Mouse (Mus musculus) spleen, adult 2 months (tissue): ENCODE data around the gene Cdh13. TPM values are rescaled to one million over a fixed set of nuclear protein-coding genes. Genes with fewer than 3 reads are reported as not detected.
"Not testable (repeated sequence)": the region's sequence is repeated elsewhere in the genome, so short reads cannot be mapped to it uniquely, and the experiment has no call there.

Experiments used
- DNase-seq, 2 experiments: peaks; one replicate each; pipeline versions ENCODE4 v3.0.0 to v3.0.0-alpha.2; 2012 to 2021; ENCODE audit warnings: low spot score in 2 of 2, low read depth in 1 of 2
- H3K27ac ChIP-seq: fragments of 200-500 bp; 2 replicates; pipeline ENCODE4 v1.5.1; 2012; ENCODE audit warnings: low read length, inconsistent platforms; ENCODE audit not compliant: insufficient read depth
- H3K27me3 ChIP-seq: fragments of 200-500 bp; 2 replicates; pipeline ENCODE4 v1.6.1; 2012; ENCODE audit warnings: mild to moderate bottlenecking, moderate library complexity, low read length, inconsistent platforms; ENCODE audit not compliant: control insufficient read depth, insufficient read depth
- H3K36me3 ChIP-seq: fragments of 200-500 bp; 2 replicates; pipeline ENCODE4 v1.6.1; 2012; ENCODE audit warnings: mild to moderate bottlenecking, low read length, inconsistent platforms; ENCODE audit not compliant: control insufficient read depth, insufficient read depth
- H3K4me1 ChIP-seq: fragments of 200-500 bp; 2 replicates; pipeline ENCODE4 v1.6.1; 2011; ENCODE audit warnings: inconsistent platforms; ENCODE audit not compliant: control insufficient read depth, insufficient read depth, insufficient read length
- H3K4me3 ChIP-seq: fragments of 200-500 bp; 2 replicates; pipeline ENCODE4 v1.5.1; 2011; ENCODE audit warnings: mild to moderate bottlenecking, inconsistent platforms; ENCODE audit not compliant: insufficient read depth, insufficient read length; ENCODE audit errors: extremely low read depth
- CTCF ChIP-seq: fragments of 200-500 bp; IDR thresholded peaks from 2 replicates; pipeline ENCODE4 v1.5.1; 2011; ENCODE audit warnings: mild to moderate bottlenecking, inconsistent platforms; ENCODE audit not compliant: insufficient read depth, insufficient read length, insufficient replicate concordance; ENCODE audit errors: extremely low read depth
- POLR2A ChIP-seq: fragments of 200-500 bp; IDR thresholded peaks from 2 replicates; pipeline ENCODE4 v1.6.1; 2011; ENCODE audit warnings: low read depth, low read length, inconsistent platforms
- WGBS: fragments of 180-500 bp; shearing (Covaris S2); methylation state at CpG from one replicate; pipeline ENCODE4 v1.1.7; 2018; 5-methylcytosine and 5-hydroxymethylcytosine counted together
- polyA plus RNA-seq: library from polyadenylated mRNA; depleted of rRNA; stranded (reverse); fragments of >200 nt; gene quantifications from 2 replicates; pipeline ENCODE4 v1.2.3, GENCODE M21; 2012

The Cdh13 gene
- polyA plus RNA-seq, 1 experiment, result 0.50 TPM

- Histone ChIP-seq H3K27me3 (no peaks in the 10 kb centered on the region), H3K36me3 (no peaks in the 10 kb centered on the region), H3K4me1 (no peaks in the 10 kb centered on the region), H3K27ac (no peak overlapping the region), H3K4me3 (no peak overlapping the region)
- DNase-seq, result no peak
- WGBS, result 73% methylated on average over 13 of the region's 13 CpGs
- TF ChIP-seq CTCF (no peak), POLR2A (no peak)
Measured at GRCm38 (mm10) chr8:119295477-119295876, 1011.9 kb downstream of the Cdh13 start.

GRCm38 (mm10) chr8:119297752-119298151 lies 1014.2 kb downstream of the Cdh13 start:
- H3K36me3 ChIP-seq, H3K27me3 ChIP-seq, H3K27ac ChIP-seq, H3K4me3 ChIP-seq, H3K4me1 ChIP-seq: not testable (repeated sequence)
- peak; percentile 68; the same call in 1 of the 2 replicates for TF ChIP-seq CTCF
- peak in 1 of 2 experiments; percentile 8 for DNase-seq
- WGBS, result 30% methylated on average over 3 of the region's 3 CpGs

DNA sequence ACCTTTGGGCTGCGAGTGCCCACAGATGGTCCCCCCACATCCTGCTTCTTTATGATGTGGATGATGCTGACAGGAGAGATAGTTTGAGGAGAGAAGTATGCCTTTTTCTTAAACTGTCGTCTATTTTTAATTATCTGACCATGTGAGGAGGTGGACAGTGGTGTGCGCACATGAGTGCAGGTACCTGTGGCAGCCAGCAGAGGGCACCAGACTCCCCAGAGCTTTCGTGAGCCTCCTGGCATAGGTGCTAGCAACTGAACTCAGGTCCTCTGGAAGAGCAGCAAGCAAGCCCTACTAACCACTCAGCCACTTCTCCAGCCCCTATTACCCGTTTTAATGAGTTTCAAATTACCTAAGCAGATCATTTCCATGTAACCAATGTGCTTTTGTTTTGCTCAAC lies 1016.8 kb downstream of the Cdh13 start:
- DNase-seq, result no peak
- Histone ChIP-seq H3K36me3 (no peaks in the 10 kb centered on the region), H3K27ac (no peak overlapping the region), H3K4me1 (no peaks in the 10 kb centered on the region), H3K27me3 (no peaks in the 10 kb centered on the region), H3K4me3 (no peak overlapping the region)
- WGBS, result 88% methylated on average over 5 of the region's 5 CpGs
- no peak for TF ChIP-seq POLR2A
- no peak for TF ChIP-seq CTCF

GRCm38 (mm10) chr8:119304196-119304595 lies 1020.7 kb downstream of the Cdh13 start:
- TF ChIP-seq POLR2A (no peak), CTCF (no peak)
- 80% methylated on average over 8 of the region's 8 CpGs for WGBS

DNA sequence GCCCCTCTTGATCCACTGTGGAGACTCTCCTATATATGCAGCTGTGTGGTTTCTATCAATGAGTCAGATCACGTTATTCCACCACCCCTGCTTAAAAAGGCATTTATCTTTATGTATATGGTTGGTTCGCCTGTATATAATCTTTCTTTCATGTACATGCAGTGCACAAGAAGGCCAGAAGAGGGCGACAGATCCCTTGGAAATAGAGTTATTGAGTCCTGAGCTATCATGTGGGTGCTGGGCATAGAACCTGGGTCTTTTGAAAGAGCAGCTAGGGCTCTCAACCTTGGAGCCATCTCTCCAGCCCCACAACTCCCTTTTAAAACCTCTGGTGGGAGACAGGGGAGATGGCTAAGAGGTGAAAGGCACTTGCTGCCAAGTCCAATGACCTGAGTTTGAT lies 1027.9 kb downstream of the Cdh13 start:
- WGBS, result 23% methylated on average over 3 of the region's 3 CpGs
- peak in 1 of 2 experiments; percentile 29 for DNase-seq
- no peaks in the 10 kb centered on the region for H3K4me1 ChIP-seq
- H3K4me3 ChIP-seq, result no peak overlapping the region
- TF ChIP-seq CTCF, result peak; percentile 7; the same call in 1 of the 2 replicates
- TF ChIP-seq POLR2A, result no peak
- H3K27me3 ChIP-seq, result no peaks in the 10 kb centered on the region
- H3K36me3 ChIP-seq, result no peaks in the 10 kb centered on the region
- no peak overlapping the region for H3K27ac ChIP-seq

More at GRCm38 (mm10) chr8:119304196-119304595, 1020.7 kb downstream of the Cdh13 start:
- DNase-seq, result no peak
- Histone ChIP-seq H3K4me3 (no peak overlapping the region), H3K27me3 (no peaks in the 10 kb centered on the region), H3K36me3 (no peaks in the 10 kb centered on the region), H3K27ac (no peak overlapping the region), H3K4me1 (no peaks in the 10 kb centered on the region)

- Histone ChIP-seq H3K36me3 (no peaks in the 10 kb centered on the region), H3K4me1 (no peaks in the 10 kb centered on the region), H3K4me3 (no peak overlapping the region), H3K27me3 (no peaks in the 10 kb centered on the region), H3K27ac (no peak overlapping the region)
- TF ChIP-seq POLR2A, result no peak
- TF ChIP-seq CTCF, result no peak
- 39% methylated on average over 6 of the region's 6 CpGs for WGBS
- no peak for DNase-seq
Measured at GRCm38 (mm10) chr8:119323215-119323614, 1039.7 kb downstream of the Cdh13 start.

- WGBS, result 87% methylated on average over 4 of the region's 4 CpGs
- Histone ChIP-seq H3K36me3 (no peaks in the 10 kb centered on the region), H3K4me1 (no peaks in the 10 kb centered on the region), H3K27ac (no peak overlapping the region), H3K27me3 (0 out of 2 replicates have a peak, but pooled peaks cover 2% of the 10 kb centered on the region), H3K4me3 (no peak overlapping the region)
- TF ChIP-seq POLR2A, result no peak
- DNase-seq, result no peak
Measured at GRCm38 (mm10) chr8:119339546-119339945, 1056.0 kb downstream of the Cdh13 start.
